37 mouse cellular contexts compared by ENCODE assay signal in genomic region chr5:65508395-65508794, GRCm38 (mm10). TPM values are rescaled to one million over a fixed set of nuclear protein-coding genes. Genes with fewer than 3 reads are reported as not detected.
DNase-seq lines count a peak whose midpoint lies in the region; ATAC-seq and TF ChIP-seq lines count a peak whose summit lies in the region.
"Had no signal": no experiment of that assay in that cellular context is flagged by ENCODE, and none has a peak within 500 bp of the region (broad histone marks: within the 10 kb centered on the region; RNA-seq: fewer than 3 reads in every experiment).

No protein-coding gene starts in this region.

- no peaks in the 10 kb centered on the region for H3K9me3 ChIP-seq in heart, embryonic 10.5 days
- H3K9me3 ChIP-seq in midbrain, postnatal 0 days (ENCODE audit: low read length), result no peaks in the 10 kb centered on the region
- H3K9me3 ChIP-seq: embryonic facial prominence, embryonic 13.5 days; forebrain, embryonic 10.5 days; forebrain, embryonic 15.5 days; heart, embryonic 15.5 days; hindbrain, embryonic 12.5 days; intestine, embryonic 15.5 days; liver, embryonic 13.5 days had no signal

- whole genome bisulfite sequencing in heart, embryonic 10.5 days, result 77% methylated on average over 8 of the region's 8 CpGs
- WGBS in midbrain, postnatal 0 days, result 86% methylated on average over 8 of the region's 8 CpGs

- H3K4me1 ChIP-seq in heart, embryonic 10.5 days, result no peaks in the 10 kb centered on the region
- H3K4me1 ChIP-seq in midbrain, postnatal 0 days (ENCODE audit: insufficient read depth, low read length), result no peaks in the 10 kb centered on the region
- H3K4me1 ChIP-seq: embryonic facial prominence, embryonic 13.5 days; forebrain, embryonic 15.5 days; hindbrain, embryonic 12.5 days; liver, embryonic 13.5 days had no signal

- H3K36me3 ChIP-seq in heart, embryonic 10.5 days, result no peaks in the 10 kb centered on the region
- no peaks in the 10 kb centered on the region for H3K36me3 ChIP-seq in midbrain, postnatal 0 days (ENCODE audit: insufficient read depth, low read length)
- H3K36me3 ChIP-seq: embryonic facial prominence, embryonic 13.5 days; forebrain, embryonic 10.5 days; forebrain, embryonic 15.5 days; heart, embryonic 15.5 days; hindbrain, embryonic 12.5 days; intestine, embryonic 15.5 days; liver, embryonic 13.5 days had no signal

- no peak overlapping the region for H3K4me2 ChIP-seq in midbrain, postnatal 0 days (ENCODE audit: low read depth, low read length, poor library complexity, severe bottlenecking)
- H3K4me2 ChIP-seq: embryonic facial prominence, embryonic 13.5 days; forebrain, embryonic 15.5 days; heart, embryonic 15.5 days; hindbrain, embryonic 12.5 days; intestine, embryonic 15.5 days; liver, embryonic 13.5 days had no signal

- ATAC-seq in granulocyte monocyte progenitor cell, adult 5-6 weeks (replicated peaks; ENCODE audit: poor library complexity, severe bottlenecking), result peak; percentile 62
- ATAC-seq in midbrain, postnatal 0 days (ENCODE audit: low FRiP score), result no peak
- ATAC-seq: forebrain, embryonic 15.5 days; hindbrain, postnatal 0 days; intestine, embryonic 15.5 days had no signal

- no peak overlapping the region for H3K4me3 ChIP-seq in heart, embryonic 10.5 days
- no peak overlapping the region for H3K4me3 ChIP-seq in midbrain, postnatal 0 days (ENCODE audit: low read depth, low read length)
- H3K4me3 ChIP-seq: embryonic facial prominence, embryonic 13.5 days; forebrain, embryonic 10.5 days; forebrain, embryonic 15.5 days; heart, embryonic 15.5 days; hindbrain, embryonic 12.5 days; intestine, embryonic 15.5 days; liver, embryonic 13.5 days had no signal

- peak; percentile 43 for DNase-seq in adrenal gland, adult 8-10 months
- DNase-seq in adrenal gland, postnatal 4 days (ENCODE audit: low spot score in 2 of 2), result no peak
- DNase-seq in heart, adult 8-10 months (ENCODE audit: low spot score), result peak; percentile 54
- no peak for DNase-seq in heart, embryonic 10.5 days (ENCODE audit: low spot score)
- peak; percentile 95 for DNase-seq in adipocyte (ENCODE audit: low spot score)
- DNase-seq in cerebellum, postnatal 10 days, result no peak
- DNase-seq in midbrain, postnatal 0 days (ENCODE audit: low spot score), result no peak
- DNase-seq: cerebellum, adult 11-12 months; cerebellum, adult 9-11 months; heart, postnatal 36 days; kidney, adult 2 months; layer of hippocampus, postnatal 36 days; left cerebral cortex, postnatal 4 days; liver, embryonic 13.5 days; midbrain, embryonic 14.5 days; thymus, adult 18-20 months; thymus, postnatal 25 days had no signal

- H3K27ac ChIP-seq in heart, embryonic 10.5 days, result no peak overlapping the region
- H3K27ac ChIP-seq in midbrain, postnatal 0 days (ENCODE audit: low read depth, low read length), result no peak overlapping the region
- H3K27ac ChIP-seq: embryonic facial prominence, embryonic 13.5 days; forebrain, embryonic 10.5 days; forebrain, embryonic 15.5 days; heart, embryonic 15.5 days; hindbrain, embryonic 12.5 days; hindbrain, postnatal 0 days; intestine, embryonic 15.5 days; kidney, postnatal 0 days; liver, embryonic 13.5 days; macrophage; stomach, postnatal 0 days had no signal

- H3K27me3 ChIP-seq in heart, embryonic 10.5 days (ENCODE audit: insufficient read depth, poor library complexity, severe bottlenecking), result no peaks in the 10 kb centered on the region
- no peaks in the 10 kb centered on the region for H3K27me3 ChIP-seq in midbrain, postnatal 0 days (ENCODE audit: insufficient read depth, low read length)
- H3K27me3 ChIP-seq: embryonic facial prominence, embryonic 13.5 days; forebrain, embryonic 15.5 days; heart, embryonic 15.5 days; hindbrain, embryonic 12.5 days; intestine, embryonic 15.5 days; liver, embryonic 13.5 days had no signal

- no peak overlapping the region for H3K9ac ChIP-seq in midbrain, postnatal 0 days (replicated peaks; ENCODE audit: low read length, poor library complexity, severe bottlenecking)
- H3K9ac ChIP-seq: embryonic facial prominence, embryonic 13.5 days; forebrain, embryonic 15.5 days; heart, embryonic 15.5 days; hindbrain, embryonic 12.5 days; intestine, embryonic 15.5 days; liver, embryonic 13.5 days had no signal

- TF ChIP-seq CTCF in midbrain, postnatal 0 days (IDR thresholded peaks at IDR 0.05), result no peak

RNA-seq across cellular contexts. Expression of gene Gm43552, which starts 15.8 kb away (rescaled TPM):
- total RNA-seq in adrenal gland, adult 8-10 months (2022), result 10 to 100 TPM in 1 of 4 experiments, 1 to 10 TPM in 2, not detected in 1; 3.6 to 12.4 (median 6.2) TPM
- total RNA-seq in adrenal gland, postnatal 4 days (2021), result not detected
- total RNA-seq in heart, adult 8-10 months (2022), result 1 to 10 TPM in 2 of 4 experiments, not detected in 2; 3.1 to 6.3 TPM
- not detected in 2 replicates for polyA plus RNA-seq in heart, embryonic 10.5 days (2016; fragmentation: Nextera tagmentation; extraction: Ambion mirVana)
- total RNA-seq in granulocyte monocyte progenitor cell, adult 5-6 weeks (2014; fragmentation: Nextera tagmentation), result not detected in 2 replicates
- total RNA-seq in granulocyte monocyte progenitor cell, adult 5-6 weeks (2017), result not detected in 2 replicates
- not detected in 2 replicates for total RNA-seq in midbrain, postnatal 0 days (2014; rRNA removed)
- polyA plus RNA-seq in midbrain, postnatal 0 days (2015; fragmentation: Nextera tagmentation; extraction: Ambion mirVana), result not detected in 2 replicates
- total RNA-seq: common myeloid progenitor, adult 5-6 weeks; gastrocnemius, postnatal 36 days; hindbrain, postnatal 0 days; left cerebral cortex, postnatal 4 days; MEL; neutrophil, adult 5-6 weeks had no signal
- polyA plus RNA-seq: embryonic facial prominence, embryonic 13.5 days; forebrain, embryonic 10.5 days; forebrain, embryonic 15.5 days; frontal cortex, adult 2 months; hindbrain, embryonic 12.5 days; hindbrain, postnatal 0 days; intestine, embryonic 15.5 days; kidney, adult 2 months; large intestine, adult 2 months; limb, embryonic 14.5 days; macrophage; neural tube, embryonic 11.5 days; spleen, adult 2 months; stomach, postnatal 0 days had no signal

RNA-seq across cellular contexts. Expression of gene Smim14, which starts 28.6 kb away (rescaled TPM):
- 100 to 1,000 TPM; 187 to 201 (median 193) TPM for total RNA-seq in adrenal gland, adult 8-10 months (2022)
- total RNA-seq in adrenal gland, postnatal 4 days (2021), result 100 to 1,000 TPM; 115 to 117 TPM
- total RNA-seq in heart, adult 8-10 months (2022), result 100 to 1,000 TPM in 1 of 4 experiments, 10 to 100 TPM in 3; 92.2 to 104 (median 96.7) TPM
- 99.0 and 106 TPM in 2 replicates for polyA plus RNA-seq in heart, embryonic 10.5 days (2016; fragmentation: Nextera tagmentation; extraction: Ambion mirVana)
- total RNA-seq in granulocyte monocyte progenitor cell, adult 5-6 weeks (2014; fragmentation: Nextera tagmentation), result 127 and 147 TPM in 2 replicates
- total RNA-seq in granulocyte monocyte progenitor cell, adult 5-6 weeks (2017), result 95.5 and 104 TPM in 2 replicates
- total RNA-seq in midbrain, postnatal 0 days (2014; rRNA removed), result 189 and 204 TPM in 2 replicates
- polyA plus RNA-seq in midbrain, postnatal 0 days (2015; fragmentation: Nextera tagmentation; extraction: Ambion mirVana), result 222 and 238 TPM in 2 replicates

RNA-seq across cellular contexts. Expression of gene Ube2k, which starts 28.6 kb away (rescaled TPM):
- 10 to 100 TPM; 65.6 to 84.9 (median 75.1) TPM for total RNA-seq in adrenal gland, adult 8-10 months (2022)
- 10 to 100 TPM; 84.9 to 85.8 TPM for total RNA-seq in adrenal gland, postnatal 4 days (2021)
- total RNA-seq in heart, adult 8-10 months (2022), result 10 to 100 TPM; 51.6 to 68.1 (median 54.5) TPM
- 170 and 199 TPM in 2 replicates for polyA plus RNA-seq in heart, embryonic 10.5 days (2016; fragmentation: Nextera tagmentation; extraction: Ambion mirVana)
- total RNA-seq in granulocyte monocyte progenitor cell, adult 5-6 weeks (2014; fragmentation: Nextera tagmentation), result 151 and 175 TPM in 2 replicates
- total RNA-seq in granulocyte monocyte progenitor cell, adult 5-6 weeks (2017), result 34.3 and 49.7 TPM in 2 replicates
- 40.4 and 55.0 TPM in 2 replicates for total RNA-seq in midbrain, postnatal 0 days (2014; rRNA removed)
- polyA plus RNA-seq in midbrain, postnatal 0 days (2015; fragmentation: Nextera tagmentation; extraction: Ambion mirVana), result 186 and 194 TPM in 2 replicates

Comparison
In these comparisons a context has a peak if more than half of its experiments do, and no peak if none do; other contexts are left out.
1. DNase-seq: peak in adrenal gland, adult 8-10 months (single experiment), heart, adult 8-10 months (single experiment) and adipocyte (single experiment); none in adrenal gland, postnatal 4 days (0 of 2), heart, embryonic 10.5 days (single experiment), cerebellum, postnatal 10 days (0 of 2) and midbrain, postnatal 0 days (single experiment).